Mouse (Mus musculus) right cerebral cortex, adult 2 months (tissue): Measurements from ENCODE around the gene Fam171a2.

Source experiments
- DNase-seq, 2 experiments: peaks; one replicate each; pipeline ENCODE4 v3.0.0; 2021 to 2022; ENCODE audit warnings: low spot score in 2 of 2

Gene Fam171a2

GRCm38 (mm10) chr11:102434816-102435705 lies 12.4 kb downstream of the Fam171a2 start:
- DNase-seq: peak in 1 of 2 experiments; percentile 17

- peak; percentile 94 to 96 for DNase-seq
Measured at GRCm38 (mm10) chr11:102434406-102434805, 13.1 kb downstream of the Fam171a2 start.

GRCm38 (mm10) chr11:102433866-102434265 lies 13.6 kb downstream of the Fam171a2 start:
- no peak for DNase-seq

- DNase-seq: peak in 1 of 2 experiments; percentile 31
Measured at GRCm38 (mm10) chr11:102432896-102433295, 14.6 kb downstream of the Fam171a2 start.

GRCm38 (mm10) chr11:102432115-102432843 lies 15.2 kb downstream of the Fam171a2 start:
- DNase-seq: no peak

GRCm38 (mm10) chr11:102431728-102432114 lies 15.8 kb downstream of the Fam171a2 start:
- DNase-seq: no peak

GRCm38 (mm10) chr11:102431018-102431645 lies 16.4 kb downstream of the Fam171a2 start:
- DNase-seq: peak; percentile 88 to 89

- DNase-seq: peak; percentile 92
Measured at GRCm38 (mm10) chr11:102430121-102431017, 17.1 kb downstream of the Fam171a2 start, which contains the start of gene Grn. TSS of gene Grn (plus strand) at chr11:102430315.

- DNase-seq: no peak
Measured at GRCm38 (mm10) chr11:102429551-102429950, 17.9 kb downstream of the Fam171a2 start.

GRCm38 (mm10) chr11:102428981-102429540 lies 18.4 kb downstream of the Fam171a2 start:
- DNase-seq: no peak

- DNase-seq: no peak
Measured at GRCm38 (mm10) chr11:102425555-102426316, 21.7 kb downstream of the Fam171a2 start.

- no peak for DNase-seq
Measured at GRCm38 (mm10) chr11:102424666-102425065, 22.8 kb downstream of the Fam171a2 start.

- no peak for DNase-seq
Measured at GRCm38 (mm10) chr11:102421559-102421958, 25.9 kb downstream of the Fam171a2 start.

- no peak for DNase-seq
Measured at GRCm38 (mm10) chr11:102418887-102419286, 28.6 kb downstream of the Fam171a2 start.

- DNase-seq: no peak
Measured at GRCm38 (mm10) chr11:102417160-102417559, 30.3 kb downstream of the Fam171a2 start.

- DNase-seq: no peak
Measured at GRCm38 (mm10) chr11:102415034-102415802, 32.3 kb downstream of the Fam171a2 start.

GRCm38 (mm10) chr11:102413059-102413458 lies 34.4 kb downstream of the Fam171a2 start:
- DNase-seq: no peak

GRCm38 (mm10) chr11:102411704-102412103 lies 35.8 kb downstream of the Fam171a2 start:
- peak; percentile 90 to 92 for DNase-seq

GRCm38 (mm10) chr11:102411061-102411460 lies 36.4 kb downstream of the Fam171a2 start:
- no peak for DNase-seq
